Mouse (Mus musculus): ENCODE measurements at regions not wholly inside any gene's neighbourhood (a gene's known extent, or its start where the extent isn't known, plus 50 kb on each side); places are given as distances from the start of the nearest gene placed in this dataset.

DNA sequence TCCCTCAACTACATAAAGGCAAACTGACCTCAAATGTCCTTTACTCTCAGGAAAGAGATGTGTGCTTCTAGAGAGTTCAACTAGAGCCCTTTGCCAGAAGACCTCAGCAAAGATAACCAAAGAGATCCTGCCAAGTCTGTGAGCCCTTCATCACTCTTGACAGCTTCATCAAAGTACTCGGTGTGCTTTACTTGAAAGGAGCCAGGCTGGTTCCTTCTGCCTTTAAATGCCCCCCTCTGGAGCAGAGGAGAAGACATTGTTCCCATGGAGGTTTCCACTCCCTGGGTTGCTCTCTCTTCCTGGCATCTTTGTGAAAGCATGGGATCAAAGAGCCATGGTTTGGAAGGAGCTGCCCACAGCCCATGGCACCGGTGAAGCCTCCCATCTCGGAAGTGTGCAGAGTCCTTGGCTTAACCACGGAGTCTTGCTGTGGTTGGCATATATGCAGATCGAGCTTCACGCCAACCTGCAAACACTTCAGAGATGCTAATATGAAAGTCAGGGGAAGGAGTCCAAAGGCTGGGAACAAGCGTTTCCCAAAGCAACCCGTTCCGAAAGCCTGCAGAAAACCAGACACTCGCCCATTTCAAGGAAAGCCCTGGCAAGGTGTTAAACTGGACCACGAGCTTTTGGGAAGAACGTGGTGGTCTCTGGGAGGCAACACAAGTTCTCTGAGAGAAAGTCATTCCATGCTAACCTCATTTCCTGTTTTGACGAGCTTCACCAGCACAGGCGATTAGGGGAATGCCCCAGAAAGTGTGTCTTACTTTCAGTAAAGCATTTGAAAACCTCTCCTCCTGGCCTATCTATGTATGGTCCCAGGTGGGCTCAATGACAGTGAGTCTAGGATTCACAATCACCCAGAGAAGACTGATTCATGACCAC lies 223.5 kb upstream of the Spdye4c start:
- no peak for TF ChIP-seq POLR2A (IDR thresholded peaks at IDR 0.05; ENCODE audit: borderline replicate concordance, insufficient read depth, low read length)
- TF ChIP-seq CTCF (IDR thresholded peaks at IDR 0.05; ENCODE audit: borderline replicate concordance, insufficient read depth, low read depth, low read length), result no peak

All from cerebellum, adult 2 months (tissue).